Comparison of ENCODE assay signal across 20 mouse cellular contexts in the genomic region with DNA sequence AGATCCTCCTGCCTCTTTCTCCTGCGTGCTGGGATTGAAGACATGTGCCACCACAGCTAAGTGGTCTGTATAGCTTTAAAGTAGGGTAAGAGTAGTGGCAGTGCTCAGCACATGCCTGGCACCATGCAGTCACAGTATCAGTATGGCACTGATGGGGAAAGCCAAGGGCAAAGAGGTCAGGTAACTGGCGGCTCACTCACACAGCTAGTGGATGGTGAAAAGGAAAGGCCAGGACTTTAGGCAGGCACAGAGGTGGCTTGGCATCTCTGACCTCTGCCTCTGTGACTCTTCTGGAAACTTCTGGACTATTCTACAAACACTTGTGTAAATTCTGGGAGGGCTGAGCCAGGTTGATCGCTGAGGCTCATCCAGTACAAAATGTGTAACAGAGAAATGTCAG. TPM values are rescaled to one million over a fixed set of nuclear protein-coding genes. Genes with fewer than 3 reads are reported as not detected.
A peak's percentile ranks its signal among the peaks of the same experiment; 100 is the strongest.
DNase-seq lines count a peak whose midpoint lies in the region; ATAC-seq and TF ChIP-seq lines count a peak whose summit lies in the region.
"Had no signal": no experiment of that assay in that cellular context is flagged by ENCODE, and none has a peak within 500 bp of the region (broad histone marks: within the 10 kb centered on the region; RNA-seq: fewer than 3 reads in every experiment).

No protein-coding gene starts in this region.

- DNase-seq in gastrocnemius, adult 2 months: peak; percentile 54
- DNase-seq in gastrocnemius, postnatal 10 days: no peak
- DNase-seq in kidney, postnatal 0 days (ENCODE audit: low spot score): no peak
- no peak for DNase-seq in kidney, postnatal 14 days
- no peak for DNase-seq in right cerebral cortex, postnatal 25 days
- no peak for DNase-seq in layer of hippocampus, adult 9-10 months (ENCODE audit: low spot score)
- DNase-seq: adrenal gland, postnatal 25 days; cerebellum, adult 8-10 months; midbrain, embryonic 14.5 days; right cerebral cortex, postnatal 4 days; thymus, postnatal 4 days had no signal

- no peaks in the 10 kb centered on the region for H3K9me3 ChIP-seq in kidney, postnatal 0 days (replicated peaks; ENCODE audit: low read length)
- no peaks in the 10 kb centered on the region for H3K9me3 ChIP-seq in heart, embryonic 16.5 days (replicated peaks; ENCODE audit: control insufficient read depth, low read length)
- H3K9me3 ChIP-seq: embryonic facial prominence, embryonic 15.5 days; forebrain, embryonic 10.5 days had no signal

- TF ChIP-seq POLR2A in small intestine, adult 2 months (IDR thresholded peaks at IDR 0.05; ENCODE audit: low read depth, low read length): no peak

- intact Hi-C loops in gastrocnemius, adult 2 months (cut with DNase I): no loop called here

- no peak for ATAC-seq in kidney, postnatal 0 days (replicated peaks; ENCODE audit: low FRiP score, low read depth)
- ATAC-seq in heart, embryonic 16.5 days (replicated peaks; ENCODE audit: extremely low read depth, insufficient read depth, low FRiP score): peak; percentile 64
- ATAC-seq: hindbrain, embryonic 16.5 days; lung, postnatal 0 days had no signal

- H3K27ac ChIP-seq in gastrocnemius, adult 2 months: peak overlapping the region; percentile 71
- H3K27ac ChIP-seq in kidney, postnatal 0 days: 0 out of 2 replicates have a peak overlapping the region, but pooled peaks have one; percentile 5
- peak overlapping the region; percentile 66 for H3K27ac ChIP-seq in heart, embryonic 16.5 days (ENCODE audit: low read length)
- H3K27ac ChIP-seq in small intestine, adult 2 months (ENCODE audit: insufficient read depth, low read depth, low read length): peak overlapping the region; percentile 52; the same call in 1 of the 2 replicates
- H3K27ac ChIP-seq: embryonic facial prominence, embryonic 15.5 days; forebrain, embryonic 10.5 days had no signal

- WGBS in kidney, postnatal 0 days: 90% methylated on average over 3 of the region's 3 CpGs
- WGBS in heart, embryonic 16.5 days: 65% methylated on average over 3 of the region's 3 CpGs
- 76% methylated on average over 3 of the region's 3 CpGs for WGBS in small intestine, adult 2 months

- H3K4me1 ChIP-seq in kidney, postnatal 0 days (replicated peaks; ENCODE audit: insufficient read depth, low read length): peaks cover 7% of the 10 kb centered on the region; the same call in 1 of the 2 replicates
- H3K4me1 ChIP-seq in heart, embryonic 16.5 days (ENCODE audit: control insufficient read depth, insufficient read depth, low read length): 0 out of 2 replicates have a peak, but pooled peaks cover 3% of the 10 kb centered on the region
- H3K4me1 ChIP-seq in small intestine, adult 2 months (ENCODE audit: control insufficient read depth, insufficient read depth, insufficient read length, low read length): peaks cover 4% of the 10 kb centered on the region
- H3K4me1 ChIP-seq: embryonic facial prominence, embryonic 15.5 days had no signal

- H3K36me3 ChIP-seq in kidney, postnatal 0 days (ENCODE audit: insufficient read depth, low read length): peaks cover 62% of the 10 kb centered on the region
- peaks cover 70% of the 10 kb centered on the region for H3K36me3 ChIP-seq in heart, embryonic 16.5 days (ENCODE audit: control insufficient read depth, insufficient read depth)
- H3K36me3 ChIP-seq in small intestine, adult 2 months (ENCODE audit: control insufficient read depth, insufficient read depth, low read length): peaks cover 60% of the 10 kb centered on the region

- no peak for TF ChIP-seq CTCF in gastrocnemius, adult 2 months (IDR thresholded peaks at IDR 0.05)
- no peak for TF ChIP-seq CTCF in kidney, postnatal 0 days (IDR thresholded peaks at IDR 0.05; ENCODE audit: low read depth)
- no peak for TF ChIP-seq CTCF in small intestine, adult 2 months (IDR thresholded peaks at IDR 0.05; ENCODE audit: extremely low read depth, insufficient read length, insufficient replicate concordance, low read depth, low read length)

- no peak overlapping the region for H3K4me2 ChIP-seq in kidney, postnatal 0 days (ENCODE audit: low read length)
- H3K4me2 ChIP-seq in heart, embryonic 16.5 days (ENCODE audit: low read depth, low read length): no peak overlapping the region
- H3K4me2 ChIP-seq: embryonic facial prominence, embryonic 15.5 days had no signal

- H3K4me3 ChIP-seq in gastrocnemius, adult 2 months: no peak overlapping the region
- no peak overlapping the region for H3K4me3 ChIP-seq in kidney, postnatal 0 days (replicated peaks; ENCODE audit: low read depth, low read length)
- H3K4me3 ChIP-seq in heart, embryonic 16.5 days (ENCODE audit: low read length): no peak overlapping the region
- H3K4me3 ChIP-seq in small intestine, adult 2 months (ENCODE audit: low read depth, low read length): no peak overlapping the region
- H3K4me3 ChIP-seq: embryonic facial prominence, embryonic 15.5 days; forebrain, embryonic 10.5 days had no signal

- no peak overlapping the region for H3K9ac ChIP-seq in kidney, postnatal 0 days (ENCODE audit: low read depth, low read length)
- no peak overlapping the region for H3K9ac ChIP-seq in heart, embryonic 16.5 days (ENCODE audit: low read length)
- H3K9ac ChIP-seq: embryonic facial prominence, embryonic 15.5 days had no signal

- no peaks in the 10 kb centered on the region for H3K27me3 ChIP-seq in kidney, postnatal 0 days (ENCODE audit: insufficient read depth, low read length)
- H3K27me3 ChIP-seq in heart, embryonic 16.5 days (ENCODE audit: control insufficient read depth, insufficient read depth, low read length): no peaks in the 10 kb centered on the region
- no peaks in the 10 kb centered on the region for H3K27me3 ChIP-seq in small intestine, adult 2 months (ENCODE audit: control insufficient read depth, insufficient read depth, low read length)
- H3K27me3 ChIP-seq: CH12.LX; embryonic facial prominence, embryonic 15.5 days had no signal

RNA-seq across cellular contexts. Expression of a gene that starts 9.6 kb away (rescaled TPM):
- 10 to 100 TPM; 41.1 to 54.8 TPM for total RNA-seq in gastrocnemius, adult 2 months (2021)
- total RNA-seq in gastrocnemius, postnatal 10 days (2021): 100 to 1,000 TPM; 108 to 125 TPM
- polyA plus RNA-seq in kidney, postnatal 0 days (2015; fragmentation: Nextera tagmentation; extraction: Ambion mirVana): 294 and 311 TPM in 2 replicates
- polyA plus RNA-seq in heart, embryonic 16.5 days (2015; fragmentation: Nextera tagmentation; extraction: Ambion mirVana): 136 and 161 TPM in 2 replicates
- polyA plus RNA-seq in small intestine, adult 2 months (2012; rRNA removed): 130 and 182 TPM in 2 replicates

RNA-seq across cellular contexts. Expression of a gene that starts 12.6 kb away (rescaled TPM):
- total RNA-seq in gastrocnemius, adult 2 months (2021): 10 to 100 TPM; 78.2 to 90.2 TPM
- total RNA-seq in gastrocnemius, postnatal 10 days (2021): 10 to 100 TPM; 45.1 to 52.2 TPM
- 35.1 and 35.9 TPM in 2 replicates for polyA plus RNA-seq in kidney, postnatal 0 days (2015; fragmentation: Nextera tagmentation; extraction: Ambion mirVana)
- 28.8 and 32.0 TPM in 2 replicates for polyA plus RNA-seq in heart, embryonic 16.5 days (2015; fragmentation: Nextera tagmentation; extraction: Ambion mirVana)
- polyA plus RNA-seq in small intestine, adult 2 months (2012; rRNA removed): 26.0 and 35.4 TPM in 2 replicates

RNA-seq across cellular contexts. Expression of a gene that starts 13.2 kb away (rescaled TPM):
- 100 to 1,000 TPM in 1 of 2 experiments, 10 to 100 TPM in 1; 70.9 to 104 TPM for total RNA-seq in gastrocnemius, adult 2 months (2021)
- 10 to 100 TPM; 75.4 to 81.8 TPM for total RNA-seq in gastrocnemius, postnatal 10 days (2021)
- 164 and 173 TPM in 2 replicates for polyA plus RNA-seq in kidney, postnatal 0 days (2015; fragmentation: Nextera tagmentation; extraction: Ambion mirVana)
- 136 and 139 TPM in 2 replicates for polyA plus RNA-seq in heart, embryonic 16.5 days (2015; fragmentation: Nextera tagmentation; extraction: Ambion mirVana)
- 99.8 and 167 TPM in 2 replicates for polyA plus RNA-seq in small intestine, adult 2 months (2012; rRNA removed)

RNA-seq across cellular contexts. Expression of a gene that starts 18.0 kb away (rescaled TPM):
- not detected for total RNA-seq in gastrocnemius, adult 2 months (2021)
- not detected for total RNA-seq in gastrocnemius, postnatal 10 days (2021)
- 27.4 and 28.9 TPM in 2 replicates for polyA plus RNA-seq in kidney, postnatal 0 days (2015; fragmentation: Nextera tagmentation; extraction: Ambion mirVana)
- 2.2 and 5.2 TPM in 2 replicates for polyA plus RNA-seq in heart, embryonic 16.5 days (2015; fragmentation: Nextera tagmentation; extraction: Ambion mirVana)
- 132 and 184 TPM in 2 replicates for polyA plus RNA-seq in small intestine, adult 2 months (2012; rRNA removed)
- total RNA-seq: adrenal gland, postnatal 25 days; layer of hippocampus, postnatal 10 days; megakaryocyte, adult 5-6 weeks had no signal
- polyA plus RNA-seq: hindbrain, embryonic 16.5 days; midbrain, embryonic 14.5 days had no signal

RNA-seq across cellular contexts. Expression of a gene that starts 33.9 kb away (rescaled TPM):
- under 1 TPM; 0.15 to 0.20 TPM for total RNA-seq in gastrocnemius, adult 2 months (2021)
- total RNA-seq in gastrocnemius, postnatal 10 days (2021): 1 to 10 TPM; 3.0 to 6.3 TPM
- 12.5 and 13.8 TPM in 2 replicates for polyA plus RNA-seq in kidney, postnatal 0 days (2015; fragmentation: Nextera tagmentation; extraction: Ambion mirVana)
- polyA plus RNA-seq in heart, embryonic 16.5 days (2015; fragmentation: Nextera tagmentation; extraction: Ambion mirVana): 5.3 and 5.7 TPM in 2 replicates
- polyA plus RNA-seq in small intestine, adult 2 months (2012; rRNA removed): 0.41 and 0.60 TPM in 2 replicates

Comparison
In these comparisons a context has a peak if more than half of its experiments do, and no peak if none do; other contexts are left out.
1. H3K27ac ChIP-seq: peak in every context shown above with its lines; median percentile 71 in gastrocnemius, adult 2 months; 66 in heart, embryonic 16.5 days; 52 in small intestine, adult 2 months; 5 in kidney, postnatal 0 days.